Mouse (Mus musculus) ES-Bruce4 (cell line): ENCODE measurements around the gene Ina.

ENCODE experiments used
- CTCF ChIP-seq: IDR thresholded peaks from one replicate; pipeline ENCODE4 v1.8.1; 2011; ENCODE audit warnings: low read depth, low read length
- EP300 ChIP-seq: IDR thresholded peaks from 2 replicates; pipeline ENCODE4 v1.6.1; 2011; ENCODE audit warnings: low read depth, low read length; ENCODE audit not compliant: insufficient read depth
- POLR2A ChIP-seq: IDR thresholded peaks from one replicate; pipeline ENCODE4 v1.8.1; 2011; ENCODE audit warnings: low read length; ENCODE audit not compliant: insufficient read depth

DNA sequence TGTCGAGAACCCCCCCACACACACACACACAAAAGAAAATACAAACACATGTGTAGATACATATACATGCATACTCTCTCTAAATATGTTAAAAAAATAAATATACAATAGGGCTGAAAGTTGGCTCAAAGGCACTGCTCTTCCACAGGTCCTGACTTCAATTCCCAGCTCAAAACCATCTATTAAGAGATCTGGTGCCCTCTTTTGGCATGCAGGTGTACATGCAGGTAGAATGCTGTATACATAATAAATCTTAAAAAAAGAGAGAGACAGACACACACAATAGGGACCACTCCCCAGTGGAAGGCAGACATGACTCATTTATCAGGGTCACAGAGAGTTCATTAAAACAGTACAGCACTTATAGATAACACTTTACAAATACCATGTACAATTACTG lies 31.8 kb downstream of the Ina start:
- TF ChIP-seq POLR2A, result no peak
- no peak for TF ChIP-seq CTCF
- TF ChIP-seq EP300, result no peak
